Mouse (Mus musculus) left cerebral cortex, postnatal 14 days (tissue): ENCODE results near the gene Otud5. TPM values are rescaled to one million over a fixed set of nuclear protein-coding genes. Genes with fewer than 3 reads are reported as not detected.
"Not testable (repeated sequence)": the region's sequence is repeated elsewhere in the genome, so short reads cannot be mapped to it uniquely, and the experiment has no call there.

Experiments
- DNase-seq, 2 experiments: peaks; one replicate each; pipeline ENCODE4 v3.0.0; 2021 to 2022; ENCODE audit warnings: low spot score in 2 of 2, mixed read lengths in 1 of 2
- intact Hi-C: fragments of 180-260 bp; cut with DNase I; formaldehyde crosslinking; loops from one replicate; pipeline ENCODE4 v1.15.1; 2025
- long read RNA-seq, 2 experiments: library from polyadenylated mRNA; stranded (forward); transcript quantifications; one replicate each; pipeline ENCODE4 v2.0.0; 2021
- total RNA-seq, 2 experiments: library from RNA; stranded (reverse); gene quantifications; 2 replicates each; pipeline ENCODE4 v1.2.3; 2021

Gene Otud5
- total RNA-seq, result 10 to 100 TPM; 61.1 to 68.2 TPM
- long read RNA-seq, experiment 1, full-length matches to known transcripts, result 25 of 63 reads
- long read RNA-seq, experiment 1, partial matches to known transcripts, result 18 of 63 reads
- long read RNA-seq, experiment 1, other reads (novel, unspliced or antisense), result 20 of 63 reads
- long read RNA-seq, experiment 2, full-length matches to known transcripts, result 25 of 55 reads
- long read RNA-seq, experiment 2, partial matches to known transcripts, result 20 of 55 reads
- long read RNA-seq, experiment 2, other reads (novel, unspliced or antisense), result 10 of 55 reads

DNA sequence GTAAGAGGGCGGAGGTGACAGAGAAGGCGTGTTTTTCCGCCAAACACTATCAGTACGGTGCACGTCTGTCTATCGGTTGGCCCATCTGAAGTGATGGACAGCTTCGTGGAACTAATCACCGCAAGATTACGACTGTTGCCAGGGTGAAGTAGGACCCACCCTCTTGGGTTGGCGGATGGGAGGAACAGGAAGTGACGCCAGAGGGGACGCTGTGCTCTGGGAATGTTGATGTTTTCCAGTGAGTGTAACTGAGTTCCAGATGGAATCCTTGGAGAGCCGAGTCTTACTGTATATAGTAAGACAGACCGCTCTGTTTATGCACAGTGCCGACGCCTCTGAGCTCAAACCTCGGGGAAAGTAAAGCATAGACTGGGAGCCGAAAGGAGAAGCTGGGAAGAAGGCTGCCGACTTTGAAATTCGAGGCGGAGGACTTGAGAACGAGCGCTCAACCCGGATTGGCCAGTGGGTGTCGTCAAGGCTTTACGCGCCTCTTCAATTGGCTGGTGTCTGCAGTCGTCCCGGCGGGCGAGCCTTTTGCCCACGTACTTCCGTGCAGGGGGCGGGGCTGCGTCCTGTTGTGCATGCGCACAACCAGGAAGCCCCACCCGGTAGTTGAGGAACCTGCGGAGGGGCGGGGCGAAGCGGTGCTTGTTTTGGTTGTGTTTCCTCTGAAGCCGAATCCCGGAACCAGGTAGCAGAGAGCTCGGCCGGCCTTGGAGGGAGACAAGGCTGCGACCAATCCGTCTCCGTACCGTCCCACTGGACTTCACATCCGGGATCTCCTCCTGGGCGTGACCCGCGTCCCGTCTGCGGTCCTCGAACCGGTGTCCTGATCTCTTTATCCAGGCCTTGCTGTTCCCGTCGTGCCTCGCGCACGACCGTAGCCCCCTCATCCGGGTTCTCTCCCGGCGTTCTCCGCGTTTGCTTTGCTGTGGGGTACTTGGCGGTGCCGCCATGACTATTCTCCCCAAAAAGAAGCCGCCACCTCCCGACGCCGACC, at the start of gene Otud5:
Otud5 (plus strand) TSS at position 202 of the 1,000 bp plus-strand sequence.
- intact Hi-C loops, result loop anchor here (5.0 kb wide), 1 partner anchor 36 kb away; the partner anchor contains the start of gene Pim2
- DNase-seq, result peak; percentile 92 to 96

DNA sequence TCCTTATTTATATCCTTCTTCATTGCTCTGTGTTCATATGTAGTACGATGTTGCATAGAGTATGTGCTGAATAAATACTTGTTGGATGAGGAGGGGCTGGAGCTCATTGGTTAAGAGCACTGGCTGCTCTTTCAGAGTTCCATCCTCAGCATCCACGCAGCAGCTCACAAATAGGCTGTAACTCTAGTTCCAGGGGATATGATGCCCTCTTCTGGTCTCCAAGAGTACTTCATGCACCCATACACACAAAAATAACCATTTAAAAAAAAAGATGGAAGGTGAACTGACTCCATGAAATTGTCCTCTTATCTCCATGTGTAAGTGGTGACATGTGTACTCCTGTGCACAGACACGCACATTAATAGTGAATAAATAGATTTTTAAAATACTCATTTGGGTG, 47.8 kb upstream of the Otud5 start:
- DNase-seq, result peak; percentile 9 to 58
- intact Hi-C loops, result no loop called here

DNA sequence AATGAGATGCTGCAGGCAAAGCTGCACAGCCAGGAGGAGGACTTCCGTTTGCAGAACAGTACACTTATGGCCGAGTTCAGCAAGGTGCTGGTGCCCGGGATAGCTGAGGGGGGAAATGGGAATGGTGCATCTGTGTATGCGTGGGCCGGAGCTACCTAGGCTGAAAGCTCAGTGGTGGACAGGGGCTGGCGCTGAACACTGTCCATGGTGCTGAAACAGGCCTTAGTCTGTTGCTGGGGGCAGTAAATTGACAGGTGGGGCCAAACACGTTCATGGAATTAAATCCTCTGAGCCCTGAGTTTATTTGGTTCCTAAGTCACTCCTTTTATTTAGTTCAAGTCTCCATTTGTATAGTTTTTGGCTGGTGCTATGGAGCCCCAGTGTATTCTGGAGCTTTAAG, 46.1 kb upstream of the Otud5 start:
- intact Hi-C loops, result no loop called here
- DNase-seq, result no peak

DNA sequence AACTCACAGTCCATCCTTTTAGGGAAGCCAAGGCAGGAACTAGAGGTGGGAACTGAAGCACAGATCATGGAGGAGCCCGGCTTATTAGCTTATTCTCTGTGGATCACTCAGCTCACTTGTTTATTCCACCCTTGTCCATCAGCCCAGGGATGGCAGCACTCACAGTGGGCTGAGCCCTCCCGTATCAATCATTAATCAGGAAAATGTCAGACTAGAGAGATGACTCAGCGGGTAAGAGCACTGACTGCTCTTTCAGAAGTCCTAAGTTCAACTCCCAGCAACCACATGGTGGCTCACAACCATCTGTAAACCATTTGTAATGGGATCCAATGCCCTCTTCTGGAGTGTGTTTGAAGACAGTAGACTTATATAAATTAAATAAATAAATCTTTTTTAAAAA, 43.8 kb upstream of the Otud5 start:
- DNase-seq, result no peak
- intact Hi-C loops, result no loop called here

DNA sequence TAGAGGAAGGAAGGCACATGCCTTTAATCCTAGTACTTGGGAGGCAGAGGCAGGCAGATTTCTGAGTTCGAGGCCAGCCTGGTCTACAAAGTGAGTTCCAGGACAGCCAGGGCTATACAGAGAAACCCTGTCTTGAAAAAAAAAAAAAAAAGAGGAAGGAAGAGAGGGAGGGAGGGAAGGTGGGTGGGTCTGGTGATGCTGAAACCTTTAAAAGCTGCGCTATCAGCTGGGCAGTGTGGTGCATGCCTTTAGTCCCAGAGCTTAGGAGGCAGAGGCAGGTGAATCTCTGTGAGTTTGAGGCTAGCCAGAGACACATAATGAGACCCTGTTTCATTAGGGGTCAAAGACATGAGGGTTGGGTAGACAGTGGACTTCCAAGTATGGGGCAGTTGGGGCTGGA, 39.0 kb upstream of the Otud5 start:
- intact Hi-C loops, DNase-seq: not testable (repeated sequence)

DNA sequence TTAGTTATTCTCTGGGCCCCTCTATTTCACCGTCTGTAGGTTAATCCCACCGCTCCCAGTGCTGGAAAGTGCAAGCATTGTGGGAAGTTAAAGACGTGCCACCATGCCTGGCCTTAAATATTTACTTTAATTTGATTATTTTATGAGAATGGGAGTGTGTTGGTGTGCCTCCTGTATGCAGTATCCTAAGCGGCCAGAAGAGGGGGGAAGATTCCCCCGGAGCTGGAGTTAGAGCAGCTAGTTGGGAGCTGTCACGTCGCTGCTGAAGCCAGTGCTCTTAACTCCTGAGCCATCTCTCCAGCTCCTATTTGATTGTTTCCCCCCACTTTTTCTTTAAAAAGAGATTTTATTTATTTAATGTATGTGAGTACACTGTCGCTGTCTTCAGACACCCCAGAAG, 26.1 kb upstream of the Otud5 start:
- peak; percentile 27 to 31 for DNase-seq
- intact Hi-C loops, result not testable (repeated sequence)

DNA sequence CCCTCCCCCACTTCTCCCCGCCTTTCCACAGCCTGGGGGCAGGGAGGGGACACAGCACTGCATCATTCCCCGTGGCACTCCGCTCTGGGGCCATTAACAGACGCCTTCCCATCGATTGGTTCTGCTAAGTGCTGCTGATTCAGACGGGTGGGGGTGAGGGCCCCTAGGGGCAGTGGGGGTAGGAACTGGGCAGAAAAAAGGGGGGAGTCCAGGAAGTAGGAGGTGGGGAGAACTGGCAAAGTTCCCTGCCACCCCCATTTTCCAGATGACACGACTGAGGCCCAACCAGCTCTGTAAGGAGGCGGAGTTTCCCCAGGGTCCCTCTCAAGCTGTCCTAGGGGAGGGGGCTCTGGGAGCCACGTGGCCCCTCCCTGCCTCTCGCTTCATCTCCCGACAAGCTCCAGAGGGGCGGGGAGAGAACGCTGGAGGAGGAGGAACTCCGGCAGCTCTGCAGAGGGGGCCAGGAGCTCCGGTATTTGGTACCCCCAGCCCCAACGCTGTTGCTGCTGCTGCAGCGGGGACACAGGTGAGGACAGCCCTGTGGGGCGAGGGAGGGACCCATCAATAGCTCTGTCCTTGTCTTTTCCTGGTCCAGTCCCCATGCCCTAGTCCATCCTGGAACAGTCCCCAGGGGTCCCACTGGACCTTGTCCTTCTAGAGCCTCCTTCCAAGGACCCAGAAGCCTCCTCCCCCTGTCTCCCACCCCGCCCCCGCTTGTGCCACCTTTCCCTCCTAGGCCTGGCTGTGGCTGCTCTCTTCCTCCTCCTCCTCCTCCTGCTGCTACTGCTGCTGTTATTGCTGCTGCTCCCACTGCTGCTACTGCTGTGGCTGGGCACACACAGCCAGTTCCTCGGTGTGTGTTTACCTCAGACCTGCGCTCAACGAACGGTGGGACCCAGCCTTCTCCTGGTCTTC, 19.0 kb upstream of the Otud5 start, which contains the start of gene Kcnd1:
Kcnd1 (plus strand) TSS at position 425 of the 915 bp plus-strand sequence.
- intact Hi-C loops, result no loop called here
- DNase-seq, result peak; percentile 64 to 66

DNA sequence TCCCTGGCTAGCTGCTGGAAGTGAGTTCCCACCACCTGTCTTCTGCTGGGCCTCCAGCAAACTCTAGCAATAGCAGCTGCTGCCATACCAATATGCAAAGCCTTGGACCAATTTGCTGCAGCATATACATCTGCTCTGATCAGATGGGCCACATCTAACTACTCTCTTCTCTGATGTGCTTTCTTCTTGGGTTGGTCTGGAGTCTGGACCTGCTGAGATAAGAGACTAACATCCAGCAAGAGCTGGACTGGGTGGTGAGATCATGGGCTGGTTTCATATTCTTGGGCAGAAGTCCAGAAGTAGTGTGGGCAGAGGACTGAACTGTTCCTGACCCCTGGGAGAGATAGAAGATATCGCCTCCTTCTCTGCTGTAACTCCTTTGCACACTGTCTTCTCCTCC, 4.0 kb upstream of the Otud5 start:
- no peak for DNase-seq
- intact Hi-C loops, result no loop called here

DNA sequence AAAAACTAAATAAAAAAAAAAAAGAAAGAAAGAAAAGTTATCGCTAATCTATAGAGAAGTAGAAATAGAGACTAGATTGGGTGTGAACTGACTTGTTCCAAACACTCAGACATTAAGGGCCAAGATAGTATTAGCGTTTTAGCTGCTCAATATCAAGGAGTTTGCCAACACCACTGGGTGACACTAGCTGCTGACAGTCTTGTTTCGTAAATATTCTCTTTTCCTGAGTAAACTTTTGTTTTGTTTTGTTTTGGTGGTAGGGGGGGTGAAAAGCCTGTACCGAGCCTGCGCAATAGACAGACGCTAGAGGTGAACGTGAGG, 362 bp upstream of the Otud5 start:
- intact Hi-C loops, result loop anchor here (5.0 kb wide), 1 partner anchor 36 kb away; the partner anchor contains the start of gene Pim2
- no peak for DNase-seq

DNA sequence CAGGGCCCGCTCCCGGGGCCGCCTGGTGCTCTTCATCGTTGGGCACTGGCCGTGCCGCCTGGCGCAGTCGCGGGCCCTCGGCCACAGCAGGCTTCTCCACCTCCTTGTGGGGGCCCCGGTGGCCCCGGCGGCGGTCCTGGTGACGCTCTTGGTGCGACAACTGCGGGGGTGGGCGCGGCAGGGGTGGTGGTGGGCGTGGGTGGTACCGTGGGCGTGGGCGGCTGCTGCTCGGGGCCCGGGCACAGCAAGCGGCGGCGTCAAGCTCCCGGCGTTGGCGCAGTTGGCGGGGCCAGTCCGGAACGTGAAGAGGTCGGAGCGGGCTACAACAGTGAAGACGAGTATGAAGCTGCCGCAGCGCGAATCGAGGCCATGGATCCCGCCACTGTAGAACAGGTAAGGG, 1.2 kb downstream of the Otud5 start:
- intact Hi-C loops, result loop anchor here (5.0 kb wide), 1 partner anchor 35 kb away; the partner anchor contains the start of gene Pim2
- DNase-seq, result no peak

DNA sequence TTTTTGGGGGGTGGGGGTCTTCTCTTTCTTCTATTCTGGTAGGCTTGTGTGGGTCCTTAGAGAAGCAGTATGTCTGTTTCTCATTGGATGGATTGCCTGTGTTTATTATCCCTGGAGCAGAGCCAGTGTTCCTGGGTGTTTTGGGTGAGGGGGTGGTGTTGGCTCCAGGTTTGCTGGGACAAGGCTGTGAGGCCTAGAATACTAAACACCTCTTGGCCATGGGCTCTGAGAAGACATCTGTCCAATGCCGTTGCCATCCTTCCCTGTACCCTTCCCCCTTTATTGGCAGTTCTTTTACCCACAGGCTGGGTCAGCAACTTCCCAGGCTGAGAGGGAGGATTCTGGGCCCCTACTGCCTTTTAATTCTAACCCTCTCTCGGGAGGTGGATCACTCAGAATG, 6.7 kb downstream of the Otud5 start:
- intact Hi-C loops, result no loop called here
- peak in 1 of 2 experiments; percentile 43 for DNase-seq

DNA sequence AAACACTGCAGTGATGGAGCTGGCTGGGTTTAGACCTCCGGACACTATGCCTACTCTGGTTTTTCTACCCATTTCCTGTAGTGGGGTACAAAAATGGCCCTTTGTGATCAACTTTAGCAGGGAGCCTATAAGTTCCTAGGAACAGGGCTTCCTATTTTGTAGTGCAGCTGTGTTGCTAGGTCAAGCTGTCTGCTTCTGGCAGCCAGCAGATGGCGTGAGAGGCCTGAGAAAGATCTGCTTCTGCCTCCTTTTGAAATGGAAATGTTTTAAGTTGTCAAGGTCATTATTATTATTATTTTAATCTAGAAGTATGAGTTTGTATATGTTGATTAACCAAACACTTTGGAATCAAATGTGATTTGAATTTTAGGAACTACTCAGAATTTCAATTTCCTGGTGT, 13.4 kb downstream of the Otud5 start:
- intact Hi-C loops, result no loop called here
- DNase-seq, result peak; percentile 26 to 32

DNA sequence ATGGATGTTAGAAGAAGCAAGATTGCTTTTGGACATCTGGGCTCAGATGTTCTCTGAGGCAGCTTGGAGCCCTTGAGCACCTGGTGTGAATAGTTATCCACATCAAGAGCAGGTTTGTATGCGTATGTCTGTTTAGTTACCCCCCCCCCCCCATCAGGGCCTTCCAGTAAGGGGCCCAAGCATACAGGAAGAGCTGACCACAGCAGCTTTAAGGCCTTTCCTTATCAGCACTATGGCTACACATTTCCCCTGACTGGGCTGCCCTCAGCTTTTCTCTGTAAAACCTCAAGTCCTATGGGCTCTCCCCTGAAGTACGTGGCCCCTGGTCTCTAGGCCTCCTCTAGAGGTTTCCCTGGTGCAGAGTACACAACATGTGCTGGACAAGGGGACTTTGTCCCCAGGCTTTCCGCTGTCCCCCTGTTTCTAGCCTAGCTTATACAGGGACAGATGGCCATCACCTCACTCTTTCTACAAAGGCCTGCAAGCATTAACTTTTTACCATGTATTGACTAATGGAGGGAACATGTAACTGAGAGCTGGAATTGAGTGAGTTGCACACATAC, 18.1 kb downstream of the Otud5 start:
- intact Hi-C loops, result no loop called here
- DNase-seq, result no peak

DNA sequence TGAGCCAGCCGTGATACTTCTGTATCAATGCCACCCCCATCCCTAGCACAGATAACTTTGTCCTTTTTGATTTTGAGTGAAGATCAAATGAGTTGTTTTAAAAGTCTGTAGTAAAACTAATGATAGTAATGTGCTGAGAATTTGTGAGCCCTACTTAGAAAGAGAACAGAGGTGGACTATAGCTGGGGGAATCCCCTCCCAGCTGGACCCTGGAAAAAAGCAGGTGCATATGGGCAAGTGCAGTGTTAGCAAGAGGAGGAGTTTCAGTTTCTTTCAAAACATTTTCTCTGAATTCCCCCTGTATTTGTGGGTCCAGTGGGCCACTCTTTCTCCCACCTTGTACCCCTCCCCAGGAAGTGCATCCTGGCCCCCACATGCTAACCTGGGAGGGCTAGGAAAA, 22.0 kb downstream of the Otud5 start:
- DNase-seq, result no peak
- intact Hi-C loops, result no loop called here

DNA sequence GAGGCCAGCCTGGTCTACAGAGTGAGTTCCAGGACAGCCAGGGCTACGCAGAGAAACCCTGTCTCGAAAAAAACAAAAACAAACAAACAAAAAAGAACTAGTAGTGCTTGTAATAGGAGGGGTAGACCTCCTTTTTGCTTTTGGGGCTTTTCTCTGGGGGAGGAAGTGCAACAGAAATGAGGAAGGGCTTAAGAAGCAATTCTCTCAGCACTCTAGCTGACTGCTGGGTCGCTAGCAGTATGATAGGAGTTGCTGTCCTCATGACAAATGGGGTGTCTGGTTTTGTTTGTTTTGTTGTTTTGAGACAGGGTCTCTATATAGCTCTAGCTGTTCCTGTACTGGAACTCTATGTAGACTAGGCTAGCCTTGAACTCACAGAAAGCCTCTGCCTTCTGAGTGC, 23.4 kb downstream of the Otud5 start:
- intact Hi-C loops, result no loop called here
- no peak for DNase-seq

DNA sequence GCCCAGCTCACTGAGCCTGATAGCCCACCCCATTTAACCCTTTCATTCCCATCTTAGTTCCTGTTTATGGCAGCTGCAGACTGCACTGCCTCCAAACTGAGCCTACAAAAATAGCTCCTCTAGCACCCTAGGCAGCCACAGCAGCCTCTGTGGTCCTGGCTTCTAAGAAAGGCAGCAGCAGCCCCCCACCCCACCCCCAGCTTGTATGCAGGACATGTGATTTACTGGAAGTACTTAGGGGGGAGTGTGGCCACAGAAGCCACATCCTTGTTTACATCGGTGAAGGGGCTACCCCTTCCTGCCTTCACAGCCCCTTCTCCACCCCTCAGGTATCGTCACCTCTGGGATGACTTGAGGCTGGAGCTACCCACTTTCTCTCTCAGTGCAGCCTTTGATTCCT, 24.2 kb downstream of the Otud5 start:
- intact Hi-C loops, result no loop called here
- DNase-seq, result no peak

DNA sequence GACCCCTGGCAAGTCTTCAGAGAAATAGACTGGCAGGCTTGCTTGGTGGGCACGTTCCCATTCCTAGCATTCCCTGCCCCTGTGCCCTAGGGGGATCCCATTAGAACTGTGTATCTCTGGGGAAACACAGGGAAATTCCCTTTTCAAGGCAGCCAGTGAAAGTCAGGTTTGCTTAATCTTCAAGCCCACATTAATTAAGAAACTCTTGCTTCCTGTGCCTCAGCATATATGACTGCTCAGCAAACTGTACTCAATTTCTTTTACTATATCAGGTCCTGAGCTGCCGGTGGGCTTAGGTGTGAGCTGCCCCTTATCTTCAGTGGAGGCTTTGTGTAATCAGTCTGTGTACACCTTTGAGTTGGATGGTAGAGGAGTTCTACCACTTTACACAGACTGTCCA, 24.6 kb downstream of the Otud5 start:
- intact Hi-C loops, result no loop called here
- DNase-seq, result no peak

DNA sequence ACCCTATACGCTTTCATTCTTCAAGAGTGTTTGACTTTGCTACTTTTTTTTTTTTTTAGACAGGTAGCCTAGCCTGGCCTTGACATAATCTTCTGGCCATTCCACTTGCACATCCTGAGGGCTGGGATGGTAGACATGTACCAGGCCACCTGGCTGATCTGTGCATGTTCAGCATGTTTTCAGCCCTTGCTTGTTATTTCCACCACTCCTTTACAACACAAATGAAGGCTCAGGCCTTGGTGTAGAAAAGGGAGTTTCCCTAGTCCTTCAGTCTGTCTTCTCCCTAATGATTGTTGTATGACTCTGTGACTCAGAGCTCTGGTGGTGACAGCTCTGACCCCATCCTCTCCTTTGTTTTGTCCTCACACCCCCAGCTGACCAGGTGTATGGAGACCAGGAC, 26.0 kb downstream of the Otud5 start:
- no peak for DNase-seq
- intact Hi-C loops, result no loop called here

DNA sequence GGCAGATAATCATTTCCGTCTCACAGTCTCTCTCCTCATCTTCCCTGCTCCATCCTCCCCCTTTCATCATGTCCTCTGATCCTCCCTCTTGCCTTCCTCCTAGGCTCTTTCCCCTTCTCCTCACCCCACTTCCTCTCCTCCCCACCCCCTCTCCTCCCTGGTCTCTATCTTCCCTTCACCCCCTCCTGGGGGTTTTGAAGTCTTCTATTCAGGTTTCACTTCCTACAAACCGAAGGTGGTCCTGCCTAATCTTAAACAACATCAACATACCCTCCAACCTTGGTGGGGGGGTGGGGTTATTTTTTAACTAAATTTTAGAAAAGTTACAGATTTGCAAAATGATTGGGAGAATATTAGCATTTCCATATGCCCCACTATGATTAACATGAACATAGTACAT, 27.3 kb downstream of the Otud5 start:
- no peak for DNase-seq
- intact Hi-C loops, result no loop called here
